Mouse (Mus musculus): Measurements from ENCODE around the gene Afg1l.
A peak's percentile ranks its signal among the peaks of the same experiment; 100 is the strongest.

Afg1l gene

DNA sequence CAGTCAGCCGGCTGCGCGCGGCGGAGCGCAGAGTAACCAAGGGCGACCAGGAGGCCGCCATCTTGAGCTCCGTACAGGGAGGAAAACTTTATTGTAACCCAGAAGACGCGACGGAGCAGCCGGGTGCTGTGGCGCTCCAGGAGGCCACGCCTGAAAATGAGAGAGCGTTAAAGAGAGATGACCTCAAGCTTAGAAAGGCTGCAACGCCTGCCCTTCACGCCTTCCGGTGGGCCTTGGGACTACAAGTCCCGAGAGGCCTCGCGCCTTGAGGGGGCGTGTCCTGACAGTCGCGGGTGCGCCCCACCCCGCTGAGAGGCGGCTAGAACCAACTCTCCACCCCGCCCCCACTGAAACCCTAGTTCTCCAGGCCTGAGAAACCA is at the start of gene Afg1l:
Afg1l (minus strand) TSS at position 225 of the 380 bp plus-strand sequence.
- peak; percentile 99 for DNase-seq (ENCODE audit: low read depth, low spot score)

GRCm38 (mm10) chr10:42525682-42526081 is 47.3 kb upstream of the Afg1l start:
- DNase-seq (ENCODE audit: low read depth, low spot score) = no peak

DNA sequence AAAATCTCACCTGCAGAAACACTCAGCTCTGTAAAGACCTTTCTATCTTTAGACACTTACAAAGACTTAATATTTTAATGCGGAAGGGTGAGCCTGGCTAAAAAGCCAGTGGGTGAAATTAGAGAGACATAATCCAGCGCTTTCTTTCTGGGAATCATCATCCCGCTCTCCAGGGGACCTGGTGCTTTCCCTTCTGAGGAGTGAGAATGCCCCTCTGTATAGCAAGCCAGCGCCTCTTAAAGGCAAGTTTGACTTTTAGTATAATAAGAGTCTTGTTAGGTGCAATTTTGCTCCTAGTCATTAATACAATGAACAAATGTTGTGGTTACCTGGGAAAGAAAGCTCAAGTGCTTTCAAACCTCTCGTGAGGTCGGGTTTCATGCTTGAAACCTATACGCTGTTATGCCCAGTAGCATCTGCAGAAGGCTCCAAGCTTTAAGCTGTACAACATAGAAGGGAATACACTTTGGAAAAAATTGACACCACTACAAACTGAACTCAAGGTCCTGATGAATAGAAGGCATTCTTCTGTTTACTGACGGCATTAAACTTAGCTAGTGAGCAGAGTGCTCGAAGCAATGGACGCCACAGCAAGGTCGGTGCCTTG is 45.3 kb upstream of the Afg1l start:
- no peak for DNase-seq (ENCODE audit: low read depth, low spot score)

DNA sequence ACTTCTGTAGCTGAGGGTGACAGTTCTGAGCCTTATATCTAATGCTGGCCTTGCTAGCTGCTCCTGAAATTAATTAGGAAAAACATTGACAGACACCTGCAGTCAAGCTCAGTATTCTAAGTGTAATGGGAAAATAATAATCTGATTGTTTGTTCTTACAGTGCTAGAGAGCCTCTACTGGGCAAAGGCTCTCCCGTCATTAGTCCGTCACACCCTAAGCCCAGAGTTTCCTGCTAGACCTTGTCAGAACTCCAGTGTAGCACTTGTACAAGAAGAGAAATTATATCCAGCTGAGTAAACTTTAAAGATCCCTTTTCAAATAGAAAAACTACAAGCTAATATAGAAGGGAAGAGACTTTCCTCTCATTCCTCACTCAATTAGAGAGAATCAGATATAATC is 44.5 kb upstream of the Afg1l start:
- DNase-seq (ENCODE audit: low read depth, low spot score) = no peak

DNA sequence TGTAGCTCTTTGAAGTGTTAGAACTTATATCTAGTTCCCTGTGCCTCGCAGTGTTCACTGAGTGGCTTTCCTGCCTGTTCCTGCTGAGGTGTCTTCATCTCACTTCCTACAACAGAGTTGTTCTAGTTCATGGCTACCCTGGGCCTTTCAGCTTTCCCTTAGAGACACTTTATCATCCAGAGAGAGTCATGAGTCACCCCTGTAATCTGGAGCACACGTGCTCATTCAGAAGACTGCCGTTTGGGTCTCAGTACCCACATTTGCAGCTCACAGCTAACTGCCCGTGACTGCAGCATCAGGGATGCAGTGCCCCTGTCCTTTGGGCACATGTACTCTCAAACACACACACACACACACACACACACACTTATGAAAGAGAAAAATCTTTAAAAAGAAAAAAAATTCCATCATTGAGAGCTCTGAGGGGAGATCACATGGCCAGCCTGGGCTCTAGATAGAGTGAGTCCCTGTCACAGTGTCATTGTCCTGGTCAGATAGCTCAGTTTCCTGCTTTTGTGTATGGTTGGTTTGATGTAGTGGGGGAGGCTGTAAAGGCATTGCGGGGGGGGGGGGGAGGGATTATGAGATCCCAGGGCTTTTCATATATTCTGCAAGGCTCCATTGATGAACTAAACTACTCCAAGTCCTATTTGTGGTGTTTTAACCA is 43.1 kb upstream of the Afg1l start:
- no peak for DNase-seq (ENCODE audit: low read depth, low spot score)

GRCm38 (mm10) chr10:42518363-42518762 is 40.0 kb upstream of the Afg1l start:
- no peak for DNase-seq (ENCODE audit: low read depth, low spot score)

- DNase-seq (ENCODE audit: low read depth, low spot score) = no peak
Measured at GRCm38 (mm10) chr10:42514125-42514524, 35.8 kb upstream of the Afg1l start.

DNA sequence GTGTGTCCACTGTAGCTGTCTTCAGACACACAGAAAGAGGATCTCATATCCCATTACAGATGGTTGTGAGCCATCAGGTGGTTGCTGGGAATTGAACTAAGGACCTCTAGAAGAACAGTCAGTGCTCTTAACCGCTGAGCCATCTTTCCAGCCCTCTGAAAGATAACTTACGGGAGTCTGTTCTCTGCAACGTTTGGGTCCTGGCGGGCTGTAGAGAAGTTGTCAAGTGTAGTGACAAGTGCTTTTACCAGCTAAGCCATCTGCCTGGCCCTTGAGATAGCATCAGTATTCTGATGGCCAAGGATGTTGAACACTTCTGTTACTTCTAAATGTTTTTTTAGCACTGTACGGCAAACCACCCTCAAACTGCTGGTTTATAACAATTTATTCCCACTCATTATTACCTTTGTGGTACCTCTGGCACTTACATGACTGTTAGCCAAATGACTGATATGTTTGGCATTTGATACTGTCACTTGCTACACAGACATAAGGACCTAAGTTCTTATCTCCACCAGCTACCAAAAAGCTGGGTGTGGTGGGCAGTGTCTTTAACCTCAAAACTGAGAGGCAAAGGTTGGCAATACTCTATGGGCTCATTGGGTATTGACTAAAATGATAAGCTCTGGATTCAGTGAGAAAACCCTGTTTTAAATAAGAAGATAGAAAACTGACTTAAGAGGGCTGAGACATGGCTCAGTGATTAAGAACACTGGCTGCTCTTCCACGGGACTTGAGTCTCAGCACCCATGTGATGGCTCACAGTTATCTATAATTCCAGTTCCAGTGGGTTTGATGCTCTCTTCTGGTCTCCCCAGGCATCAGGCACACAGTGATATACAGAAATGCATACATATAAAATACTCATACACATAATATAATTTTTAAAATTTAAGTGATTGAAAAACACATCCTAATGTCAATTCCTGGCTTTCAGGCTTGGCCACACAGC is 33.1 kb upstream of the Afg1l start:
- no peak for DNase-seq (ENCODE audit: low read depth, low spot score)

- peak; percentile 49 for DNase-seq (ENCODE audit: low read depth, low spot score)
Measured at GRCm38 (mm10) chr10:42510141-42510540, 31.8 kb upstream of the Afg1l start.

DNA sequence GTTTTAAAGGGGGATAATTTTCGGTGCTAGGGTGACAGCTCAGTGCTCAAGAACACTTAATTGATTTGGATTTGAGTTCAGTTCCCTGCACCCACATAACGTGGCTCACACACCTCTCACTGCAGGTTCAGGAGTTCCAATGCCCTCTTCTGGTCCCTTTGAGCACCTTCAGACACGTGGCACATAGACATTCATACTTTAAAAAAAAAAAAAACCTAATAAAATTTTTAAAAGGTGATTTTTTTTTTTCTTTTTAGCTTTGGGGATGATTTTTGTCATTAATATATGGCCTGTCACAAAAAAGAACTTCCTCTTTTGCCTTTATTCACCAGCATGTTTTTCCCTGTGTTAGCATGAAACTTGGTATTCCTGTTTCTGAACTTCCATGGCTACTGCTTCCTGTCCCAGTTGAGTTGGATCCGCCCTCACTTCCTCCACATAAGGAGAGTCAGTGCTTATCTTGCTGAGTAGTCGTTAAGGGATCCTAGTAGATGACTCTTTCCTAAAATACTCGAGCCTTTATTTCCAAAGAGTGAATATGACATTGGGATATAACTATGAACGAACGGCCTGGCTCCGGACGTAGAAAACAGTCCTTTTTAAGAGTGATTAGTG is 25.8 kb upstream of the Afg1l start:
- peak; percentile 24 for DNase-seq (ENCODE audit: low read depth, low spot score)

GRCm38 (mm10) chr10:42502349-42503111 is 24.2 kb upstream of the Afg1l start:
- peak; percentile 72 for DNase-seq (ENCODE audit: low read depth, low spot score)

DNA sequence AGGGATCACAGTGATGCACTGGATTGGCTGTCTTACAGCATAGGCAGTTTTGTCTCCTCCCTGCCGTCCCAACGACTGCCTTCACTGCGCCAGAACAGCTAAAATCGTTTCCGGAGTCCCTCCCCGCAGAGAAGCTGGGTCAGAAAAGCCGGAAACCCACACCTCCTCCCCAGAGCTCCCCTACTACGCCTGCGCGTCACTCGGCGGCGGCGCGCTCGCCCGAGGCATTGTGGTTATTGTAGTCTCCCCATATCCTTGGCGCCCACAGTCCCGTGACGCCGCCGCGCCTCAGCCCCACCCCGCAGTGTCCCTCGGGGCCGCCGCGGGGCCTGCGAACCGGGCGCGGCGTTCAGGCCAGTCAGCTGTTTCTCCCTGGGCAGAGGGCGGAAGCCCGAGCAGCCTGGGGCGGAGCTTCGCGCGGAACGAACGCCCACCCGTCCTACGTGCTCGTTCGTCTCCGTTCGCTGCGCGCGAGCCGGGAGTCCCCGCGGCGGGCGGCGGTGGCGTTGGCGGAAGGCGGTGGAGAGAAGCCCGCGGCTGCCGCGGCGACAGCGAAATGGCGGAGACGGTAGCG is 23.5 kb upstream of the Afg1l start, which contains the start of gene Snx3:
Snx3 (plus strand) TSS at position 256 of the 574 bp plus-strand sequence.
- DNase-seq (ENCODE audit: low read depth, low spot score) = peak; percentile 99

- no peak for DNase-seq (ENCODE audit: low read depth, low spot score)
Measured at GRCm38 (mm10) chr10:42501161-42501560, 22.8 kb upstream of the Afg1l start.

DNA sequence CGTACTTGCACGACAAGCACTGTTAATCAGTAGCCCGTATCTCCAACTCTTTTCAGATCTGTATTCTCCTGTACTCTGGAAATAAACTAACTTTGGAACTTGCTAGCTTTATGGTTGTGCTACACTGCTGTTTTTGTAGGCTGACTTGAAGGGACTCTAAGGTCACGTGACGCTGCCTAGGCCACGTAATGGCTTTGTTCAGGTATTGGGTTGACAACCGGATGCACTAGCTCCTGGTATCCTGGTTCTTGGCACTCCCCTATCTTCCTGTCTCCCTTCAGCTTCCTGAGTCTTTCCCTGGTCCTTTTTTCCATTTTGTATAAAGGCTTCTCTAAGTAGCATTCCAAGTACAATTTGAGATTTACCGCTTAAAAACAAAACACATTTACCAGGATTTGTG is 22.2 kb upstream of the Afg1l start:
- DNase-seq (ENCODE audit: low read depth, low spot score) = peak; percentile 51

- DNase-seq (ENCODE audit: low read depth, low spot score) = no peak
Measured at GRCm38 (mm10) chr10:42493000-42493399, 14.6 kb upstream of the Afg1l start.

GRCm38 (mm10) chr10:42492027-42492771 is 13.8 kb upstream of the Afg1l start:
- no peak for DNase-seq (ENCODE audit: low read depth, low spot score)

GRCm38 (mm10) chr10:42491158-42491557 is 12.8 kb upstream of the Afg1l start:
- no peak for DNase-seq (ENCODE audit: low read depth, low spot score)

DNA sequence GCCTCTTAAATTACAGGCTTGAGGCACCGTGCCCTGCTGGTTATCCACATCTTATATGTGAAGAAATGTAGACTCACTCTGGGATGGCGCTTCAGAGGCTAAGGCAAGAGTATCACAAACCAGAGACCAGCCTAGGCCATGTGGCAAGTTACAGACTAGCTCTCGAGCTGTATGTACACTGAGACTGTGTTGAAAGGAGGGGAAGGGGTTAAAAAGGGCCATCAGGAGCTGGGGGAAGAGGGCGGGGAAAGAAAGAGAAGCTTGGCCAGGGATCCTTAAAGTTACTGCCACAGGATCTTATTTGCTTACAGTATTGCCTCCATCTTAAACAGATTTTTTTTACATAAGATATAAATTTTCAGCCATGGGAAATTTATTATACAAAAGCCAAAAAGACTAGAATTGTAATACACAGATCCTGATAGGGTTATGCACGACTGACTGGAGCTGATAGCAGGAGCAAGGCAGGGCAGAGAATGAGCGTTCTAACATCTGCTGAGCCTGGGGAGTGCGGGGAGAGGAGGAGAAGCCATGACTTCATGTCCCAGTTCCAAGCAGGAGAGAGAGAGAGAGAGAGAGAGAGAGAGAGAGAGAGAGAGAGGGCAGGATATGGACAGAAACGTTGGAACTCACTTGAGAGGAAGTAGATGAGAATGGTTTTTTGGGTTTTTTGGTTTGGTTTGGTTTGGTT is 10.4 kb upstream of the Afg1l start:
- peak; percentile 53 for DNase-seq (ENCODE audit: low read depth, low spot score)

- no peak for DNase-seq (ENCODE audit: low read depth, low spot score)
Measured at GRCm38 (mm10) chr10:42480719-42481118, 2.4 kb upstream of the Afg1l start.

Measured in ZHBTc4 (cell line).